Mouse (Mus musculus) liver, embryonic 12.5 days (tissue): Measurements from ENCODE around the gene Nup107. TPM values are rescaled to one million over a fixed set of nuclear protein-coding genes. Genes with fewer than 3 reads are reported as not detected.

Experiments used
- ATAC-seq: fragments of 200-750 bp; cut with Nextera tagmentation; 2 replicates; pipeline ENCODE4 v1.8.0; 2017; ENCODE audit warnings: moderate number of reproducible peaks, mild to moderate bottlenecking, moderate library complexity
- H3K27ac ChIP-seq: fragments of 300-500 bp; sonication (generic); 2 replicates; pipeline ENCODE4 v1.5.1; 2016; ENCODE audit warnings: mild to moderate bottlenecking
- H3K27me3 ChIP-seq: fragments of 300-500 bp; sonication (generic); replicated peaks from 2 replicates; pipeline ENCODE4 v1.6.1; 2016; ENCODE audit warnings: mild to moderate bottlenecking, moderate library complexity
- H3K36me3 ChIP-seq: fragments of 300-500 bp; sonication (generic); 2 replicates; pipeline ENCODE4 v1.6.1; 2016; ENCODE audit warnings: mild to moderate bottlenecking, moderate library complexity
- H3K4me1 ChIP-seq: fragments of 300-500 bp; sonication (generic); 2 replicates; pipeline ENCODE4 v1.6.1; 2016
- H3K4me2 ChIP-seq: fragments of 300-500 bp; sonication (generic); 2 replicates; pipeline ENCODE4 v1.6.1; 2016; ENCODE audit warnings: mild to moderate bottlenecking, moderate library complexity
- H3K4me3 ChIP-seq: fragments of 300-500 bp; sonication (generic); 2 replicates; pipeline ENCODE4 v1.5.1; 2016; ENCODE audit warnings: mild to moderate bottlenecking, moderate library complexity
- H3K9ac ChIP-seq: fragments of 300-500 bp; sonication (generic); 2 replicates; pipeline ENCODE4 v1.6.1; 2016; ENCODE audit warnings: mild to moderate bottlenecking, moderate library complexity
- H3K9me3 ChIP-seq: fragments of 300-500 bp; sonication (generic); replicated peaks from 2 replicates; pipeline ENCODE4 v1.6.1; 2016; ENCODE audit warnings: mild to moderate bottlenecking, moderate library complexity
- WGBS: fragments of 180-500 bp; shearing (Covaris S2); methylation state at CpG from one replicate; pipeline ENCODE4 v1.1.7; 2016; ENCODE audit not compliant: insufficient replicate concordance; 5-methylcytosine and 5-hydroxymethylcytosine counted together
- polyA plus RNA-seq: library from polyadenylated mRNA; unstranded; fragments of >200 nt; fragmentation: Nextera tagmentation; extraction: Ambion mirVana; gene quantifications from 2 replicates; pipeline ENCODE4 v1.2.1, GENCODE M21; 2016

Nup107 gene
- polyA plus RNA-seq, 1 experiment from 2014 or later = 81.3 TPM

GRCm38 (mm10) chr10:117775401-117776144 lies 16.9 kb downstream of the Nup107 start:
- Histone ChIP-seq H3K9ac (no peak overlapping the region), H3K9me3 (no peaks in the 10 kb centered on the region), H3K4me3 (no peak overlapping the region), H3K27me3 (no peaks in the 10 kb centered on the region), H3K4me1 (no peaks in the 10 kb centered on the region), H3K36me3 (peaks cover 93% of the 10 kb centered on the region), H3K4me2 (no peak overlapping the region), H3K27ac (no peak overlapping the region)
- no peak for ATAC-seq
- 83% methylated on average over 6 of the region's 6 CpGs for WGBS

DNA sequence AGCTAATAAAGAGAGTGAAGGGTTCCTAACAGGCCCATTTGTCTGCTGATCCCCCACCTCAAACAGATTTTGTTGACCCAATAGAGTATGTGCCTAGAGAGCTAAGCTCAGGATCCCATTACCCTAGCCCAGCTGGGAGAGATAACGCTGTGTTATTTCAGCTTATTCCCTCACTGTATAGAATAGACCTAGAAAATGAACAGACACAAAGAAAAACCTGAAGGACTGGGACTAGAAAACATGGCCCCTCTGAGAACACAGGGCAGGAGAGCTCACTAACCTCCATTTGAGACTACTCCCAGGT lies 17.7 kb downstream of the Nup107 start:
- WGBS = 96% methylated on average over 1 of the region's 1 CpGs
- H3K9me3 ChIP-seq = no peaks in the 10 kb centered on the region
- no peak overlapping the region for H3K27ac ChIP-seq
- H3K4me2 ChIP-seq = no peak overlapping the region
- H3K27me3 ChIP-seq = no peaks in the 10 kb centered on the region
- no peak overlapping the region for H3K4me3 ChIP-seq
- no peak for ATAC-seq
- no peak overlapping the region for H3K9ac ChIP-seq
- peaks cover 95% of the 10 kb centered on the region for H3K36me3 ChIP-seq
- H3K4me1 ChIP-seq = no peaks in the 10 kb centered on the region

DNA sequence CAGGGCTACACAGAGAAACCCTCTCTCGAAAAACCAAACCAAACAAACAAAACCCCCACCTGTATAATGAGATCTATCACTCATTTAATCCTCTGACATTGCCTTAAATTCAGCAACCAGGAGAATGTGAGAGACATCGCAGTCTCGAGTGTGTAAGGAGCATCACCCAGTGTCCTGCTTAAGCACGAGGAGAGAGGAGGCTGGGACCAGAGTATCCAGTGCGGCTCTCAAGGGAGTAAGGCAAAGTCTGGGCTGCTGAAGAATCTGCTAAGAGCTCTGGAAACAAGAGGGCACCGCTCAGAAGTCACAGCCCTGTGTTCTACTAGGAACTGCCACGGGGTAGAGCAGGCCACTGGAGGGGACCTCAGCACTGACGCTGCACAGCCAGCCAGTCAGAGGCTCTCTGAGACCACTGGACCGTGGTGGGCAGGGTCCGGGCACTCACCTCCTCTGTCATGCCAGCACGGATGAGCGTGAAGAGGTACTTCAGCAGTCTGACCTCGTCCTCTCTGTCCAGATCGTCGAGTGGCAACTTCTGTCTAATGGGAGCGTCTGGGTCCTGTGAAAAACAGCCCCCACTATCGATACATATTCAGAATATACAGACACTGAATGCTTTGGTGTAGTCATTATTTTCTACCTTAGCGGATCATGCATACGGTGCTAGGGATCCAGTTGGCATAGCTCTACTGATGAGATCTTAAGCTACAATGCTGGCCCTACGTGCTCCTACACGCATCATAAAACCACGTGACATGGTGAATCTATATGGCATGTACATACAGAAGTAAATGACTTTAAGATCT lies 18.3 kb downstream of the Nup107 start:
- 90% methylated on average over 22 of the region's 22 CpGs for WGBS
- no peak overlapping the region for H3K4me3 ChIP-seq
- H3K36me3 ChIP-seq = peaks cover 95% of the 10 kb centered on the region
- H3K4me1 ChIP-seq = no peaks in the 10 kb centered on the region
- H3K4me2 ChIP-seq = no peak overlapping the region
- H3K27me3 ChIP-seq = no peaks in the 10 kb centered on the region
- H3K9ac ChIP-seq = no peak overlapping the region
- no peak overlapping the region for H3K27ac ChIP-seq
- no peaks in the 10 kb centered on the region for H3K9me3 ChIP-seq
- no peak for ATAC-seq

DNA sequence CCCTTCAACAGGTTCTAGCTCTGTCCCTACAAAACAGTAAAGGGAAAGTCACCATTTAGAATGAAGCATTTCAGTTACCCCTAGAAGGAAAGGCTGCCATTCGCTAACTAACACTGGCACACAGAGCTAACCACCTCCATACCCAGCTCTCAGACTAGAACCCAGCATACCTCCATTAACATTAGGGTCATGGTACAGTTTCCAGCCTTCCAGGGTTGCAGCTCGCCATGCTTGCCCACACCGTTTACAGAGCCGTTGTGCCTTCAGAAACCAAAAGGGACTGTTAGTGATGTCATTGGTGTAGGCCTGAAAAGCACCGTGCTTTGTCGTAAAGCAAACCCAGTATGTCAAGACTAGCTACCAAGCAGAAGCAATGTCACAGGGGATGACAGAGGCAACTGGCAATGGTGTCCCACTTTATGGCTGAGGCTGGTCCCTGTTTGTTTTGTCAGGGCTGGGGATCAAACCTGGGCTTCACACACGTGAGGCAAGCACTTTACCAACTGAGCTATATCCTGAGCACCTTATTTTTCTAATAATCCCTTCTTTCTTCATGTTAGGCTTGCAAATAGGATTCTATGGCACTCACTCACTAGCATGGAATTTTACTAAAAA lies 19.3 kb downstream of the Nup107 start:
- 81% methylated on average over 7 of the region's 7 CpGs for WGBS
- H3K4me2 ChIP-seq = no peak overlapping the region
- no peak overlapping the region for H3K9ac ChIP-seq
- H3K4me1 ChIP-seq = no peaks in the 10 kb centered on the region
- no peaks in the 10 kb centered on the region for H3K9me3 ChIP-seq
- no peak overlapping the region for H3K4me3 ChIP-seq
- no peaks in the 10 kb centered on the region for H3K27me3 ChIP-seq
- no peak for ATAC-seq
- no peak overlapping the region for H3K27ac ChIP-seq
- peaks cover 92% of the 10 kb centered on the region for H3K36me3 ChIP-seq

- Histone ChIP-seq H3K4me1 (no peaks in the 10 kb centered on the region), H3K9me3 (no peaks in the 10 kb centered on the region), H3K4me2 (no peak overlapping the region), H3K27ac (no peak overlapping the region), H3K4me3 (no peak overlapping the region), H3K36me3 (peaks cover 92% of the 10 kb centered on the region), H3K27me3 (no peaks in the 10 kb centered on the region), H3K9ac (no peak overlapping the region)
- ATAC-seq = no peak
- WGBS = 88% methylated on average over 17 of the region's 17 CpGs
These were observed 20.0 kb downstream of the Nup107 start for GRCm38 (mm10) chr10:117772364-117773105.

DNA sequence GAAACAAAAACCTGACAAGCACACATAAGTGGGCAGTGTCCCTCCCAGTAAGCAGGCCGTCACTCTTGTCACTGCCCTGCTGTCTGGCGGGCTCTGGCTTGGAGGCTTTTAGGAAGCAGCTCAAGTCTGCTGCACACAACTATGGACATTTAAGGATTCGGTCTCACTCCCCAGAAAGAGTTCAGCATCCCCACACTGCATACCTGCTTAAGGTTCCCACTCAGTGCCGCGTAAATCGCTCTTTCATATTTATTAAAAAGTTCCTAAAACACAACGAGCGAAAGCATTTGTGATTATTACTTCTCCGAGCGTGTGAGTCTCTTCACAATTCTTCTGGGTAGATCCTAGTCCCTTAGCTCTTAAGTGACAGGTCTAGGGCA lies 21.4 kb downstream of the Nup107 start:
- Histone ChIP-seq H3K4me1 (no peaks in the 10 kb centered on the region), H3K27me3 (no peaks in the 10 kb centered on the region), H3K4me2 (no peak overlapping the region), H3K27ac (no peak overlapping the region), H3K9ac (no peak overlapping the region), H3K4me3 (no peak overlapping the region), H3K36me3 (peaks cover 94% of the 10 kb centered on the region), H3K9me3 (no peaks in the 10 kb centered on the region)
- WGBS = 92% methylated on average over 10 of the region's 10 CpGs
- ATAC-seq = no peak

DNA sequence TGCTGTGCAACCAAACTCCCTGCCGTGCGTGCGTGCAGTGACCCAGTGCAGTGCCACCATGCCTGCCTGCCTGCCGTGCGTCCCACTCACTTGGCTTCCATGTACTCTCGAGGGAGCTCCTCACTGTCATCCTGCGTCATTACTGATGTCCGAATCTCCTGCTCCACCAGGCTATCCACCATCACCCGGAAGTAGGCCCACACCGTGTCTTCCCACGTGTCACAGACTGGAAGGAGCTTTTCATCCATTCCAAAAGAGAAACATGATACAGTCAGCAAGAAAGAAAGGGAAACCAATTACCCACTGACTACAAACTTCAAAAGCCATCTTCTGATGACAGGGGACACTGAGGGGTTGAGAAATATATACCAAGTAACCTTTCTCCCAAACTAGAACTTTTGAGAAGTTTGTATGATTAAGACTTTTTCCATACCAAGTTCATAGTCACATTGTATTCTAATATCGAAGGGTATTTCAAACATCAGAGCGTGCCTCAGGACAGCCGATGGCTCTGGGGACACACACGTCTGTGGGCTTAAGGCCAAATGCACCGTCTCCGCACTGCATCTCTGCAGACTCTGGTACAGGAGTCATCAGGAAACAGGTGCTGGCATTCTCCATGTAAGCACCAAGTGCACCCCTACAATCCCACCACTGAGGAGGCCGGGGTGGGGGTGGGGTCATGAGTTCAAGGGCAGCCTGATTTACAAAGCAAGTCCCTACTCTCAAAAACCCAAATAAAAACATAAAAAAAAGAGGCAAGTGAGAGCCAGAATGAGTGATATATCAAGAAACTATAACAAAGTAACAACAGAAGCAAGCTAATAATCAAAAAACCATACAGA lies 22.0 kb downstream of the Nup107 start:
- no peak overlapping the region for H3K9ac ChIP-seq

GRCm38 (mm10) chr10:117769541-117770285 lies 22.8 kb downstream of the Nup107 start:
- WGBS = 88% methylated on average over 9 of the region's 9 CpGs
- no peaks in the 10 kb centered on the region for H3K4me1 ChIP-seq
- ATAC-seq = no peak

More for the DNA sequence above, 22.0 kb downstream of the Nup107 start:
- Histone ChIP-seq H3K4me2 (no peak overlapping the region), H3K4me1 (no peaks in the 10 kb centered on the region), H3K36me3 (peaks cover 94% of the 10 kb centered on the region), H3K9me3 (no peaks in the 10 kb centered on the region), H3K27me3 (no peaks in the 10 kb centered on the region), H3K27ac (no peak overlapping the region), H3K4me3 (no peak overlapping the region)
- no peak for ATAC-seq
- WGBS = 89% methylated on average over 18 of the region's 18 CpGs

GRCm38 (mm10) chr10:117768141-117768440 lies 24.4 kb downstream of the Nup107 start:
- Histone ChIP-seq H3K27me3 (no peaks in the 10 kb centered on the region), H3K27ac (no peak overlapping the region), H3K4me1 (no peaks in the 10 kb centered on the region), H3K4me2 (no peak overlapping the region), H3K4me3 (no peak overlapping the region), H3K36me3 (peaks cover 93% of the 10 kb centered on the region), H3K9ac (no peak overlapping the region), H3K9me3 (no peaks in the 10 kb centered on the region)
- 87% methylated on average over 7 of the region's 7 CpGs for WGBS
- no peak for ATAC-seq

More at GRCm38 (mm10) chr10:117769541-117770285, 22.8 kb downstream of the Nup107 start:
- Histone ChIP-seq H3K27me3 (no peaks in the 10 kb centered on the region), H3K9me3 (no peaks in the 10 kb centered on the region), H3K4me2 (no peak overlapping the region), H3K36me3 (peaks cover 94% of the 10 kb centered on the region), H3K27ac (no peak overlapping the region), H3K9ac (no peak overlapping the region), H3K4me3 (no peak overlapping the region)

DNA sequence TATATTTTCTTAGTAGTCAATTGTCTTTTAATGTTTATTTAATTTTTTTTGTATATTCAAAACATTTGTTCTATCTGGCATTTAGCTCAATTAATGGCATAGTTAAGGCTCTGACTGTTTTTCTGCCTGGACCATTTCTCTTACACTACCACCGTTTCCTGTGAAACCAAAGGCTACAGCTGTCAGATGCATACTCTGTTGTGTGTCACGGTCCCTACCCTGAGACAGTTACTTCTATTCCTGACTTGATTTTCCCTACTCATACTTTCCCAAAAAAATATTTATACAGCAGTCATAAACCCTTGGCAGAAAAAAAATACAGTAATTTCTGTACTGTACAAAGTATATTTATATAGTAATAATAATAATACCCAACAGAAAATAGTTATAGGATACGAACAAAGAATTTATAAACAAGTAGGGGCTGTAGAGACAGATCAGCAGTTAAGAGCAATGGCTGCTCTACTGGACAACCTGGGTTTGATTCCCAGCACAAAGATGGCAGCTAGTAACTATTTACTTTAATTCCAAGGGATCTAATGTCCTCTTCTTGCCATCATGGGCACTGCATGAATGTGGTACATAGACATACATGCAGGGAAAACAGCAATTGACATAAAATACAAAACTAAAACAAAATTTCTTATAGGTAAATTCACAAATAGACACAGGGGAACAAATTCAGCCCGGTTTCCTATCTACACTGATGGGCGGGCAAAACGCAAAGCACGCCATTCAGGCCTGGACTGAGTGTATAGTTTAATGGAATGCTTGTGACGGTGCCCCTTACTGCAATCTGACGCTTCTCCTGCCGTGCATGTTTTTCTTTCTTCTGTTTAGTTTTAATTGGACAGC lies 25.0 kb downstream of the Nup107 start:
- Histone ChIP-seq H3K9ac (no peak overlapping the region), H3K4me1 (no peaks in the 10 kb centered on the region), H3K4me2 (no peak overlapping the region), H3K4me3 (no peak overlapping the region), H3K36me3 (peaks cover 93% of the 10 kb centered on the region), H3K9me3 (no peaks in the 10 kb centered on the region), H3K27ac (no peak overlapping the region), H3K27me3 (no peaks in the 10 kb centered on the region)
- no peak for ATAC-seq
- 84% methylated on average over 10 of the region's 10 CpGs for WGBS
